Mouse (Mus musculus) kidney, adult 2 months (tissue): ENCODE measurements around the gene Zfx.

Experiments
- CTCF ChIP-seq: fragments of 200-500 bp; conservative IDR thresholded peaks from 2 replicates; pipeline ENCODE4 v1.5.1; 2011; ENCODE audit warnings: low read depth, mild to moderate bottlenecking, control low read depth, low read length, moderate library complexity, mixed read lengths; ENCODE audit not compliant: insufficient read depth, insufficient read length
- POLR2A ChIP-seq: fragments of 200-500 bp; IDR thresholded peaks from one replicate; pipeline ENCODE4 v1.6.1; 2011; ENCODE audit warnings: low read depth, low read length, control low read depth

DNA sequence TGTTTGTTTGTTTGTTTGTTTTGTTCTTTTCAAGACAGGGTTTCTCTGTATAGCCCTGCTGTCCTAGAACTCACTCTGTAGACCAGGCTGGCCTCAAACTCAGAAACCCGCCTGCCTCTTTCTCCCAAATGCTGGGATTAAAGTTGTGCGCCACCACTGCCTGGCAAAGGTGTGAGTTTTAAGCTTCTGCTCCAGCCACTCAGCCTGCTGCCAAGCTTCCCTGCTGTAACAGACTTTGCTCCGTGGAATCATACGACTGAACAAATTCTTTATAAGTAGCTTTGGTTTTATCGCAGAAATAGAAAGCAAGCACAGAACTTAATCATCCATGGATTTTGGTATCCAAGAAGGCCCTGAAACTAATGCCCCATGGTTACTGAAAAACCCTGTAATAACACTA is 76.1 kb downstream of the Zfx start:
- TF ChIP-seq CTCF (no peak), POLR2A (no peak)
